Mouse (Mus musculus) liver, embryonic 11.5 days (tissue): ENCODE data around the gene Col13a1. TPM values are rescaled to one million over a fixed set of nuclear protein-coding genes. Genes with fewer than 3 reads are reported as not detected.
A peak's percentile ranks its signal among the peaks of the same experiment; 100 is the strongest.

Source experiments
- ATAC-seq: fragments of 200-750 bp; cut with Nextera tagmentation; replicated peaks from 2 replicates; pipeline ENCODE4 v1.8.0; 2017; ENCODE audit warnings: moderate number of reproducible peaks, mild to moderate bottlenecking, moderate TSS enrichment, moderate library complexity; ENCODE audit not compliant: low FRiP score
- DNase-seq: peaks from one replicate; pipeline ENCODE4 v3.0.0-alpha.2; 2017; ENCODE audit warnings: low spot score
- H3K27ac ChIP-seq: fragments of 300-500 bp; sonication (generic); 2 replicates; pipeline ENCODE4 v1.5.1; 2014; ENCODE audit warnings: mild to moderate bottlenecking, low read depth, low read length, control low read depth
- H3K27me3 ChIP-seq: fragments of 300-500 bp; sonication (generic); replicated peaks from 2 replicates; pipeline ENCODE4 v1.6.1; 2014; ENCODE audit warnings: low read length, mixed read lengths; ENCODE audit not compliant: control insufficient read depth, insufficient read depth
- H3K36me3 ChIP-seq: fragments of 300-500 bp; sonication (generic); 2 replicates; pipeline ENCODE4 v1.6.1; 2014; ENCODE audit warnings: mild to moderate bottlenecking, low read length, moderate library complexity, mixed read lengths; ENCODE audit not compliant: control insufficient read depth, insufficient read depth
- H3K4me1 ChIP-seq: fragments of 300-500 bp; sonication (generic); replicated peaks from 2 replicates; pipeline ENCODE4 v1.6.1; 2014; ENCODE audit warnings: low read length, mixed read lengths; ENCODE audit not compliant: control insufficient read depth, insufficient read depth
- H3K4me2 ChIP-seq: fragments of 300-500 bp; sonication (generic); 2 replicates; pipeline ENCODE4 v1.6.1; 2014; ENCODE audit warnings: mild to moderate bottlenecking, control low read depth, moderate library complexity
- H3K4me3 ChIP-seq: fragments of 300-500 bp; sonication (generic); 2 replicates; pipeline ENCODE4 v1.5.1; 2014; ENCODE audit warnings: low read depth, low read length, control low read depth
- H3K9ac ChIP-seq: fragments of 300-500 bp; sonication (generic); 2 replicates; pipeline ENCODE4 v1.6.1; 2014; ENCODE audit warnings: low read depth, low read length, control low read depth
- H3K9me3 ChIP-seq: fragments of 300-500 bp; sonication (generic); 2 replicates; pipeline ENCODE4 v1.6.1; 2016; ENCODE audit warnings: low read length, inconsistent platforms, mixed read lengths; ENCODE audit not compliant: control insufficient read depth
- WGBS: fragments of 180-500 bp; shearing (Covaris S2); extraction: QIAGEN DNeasy Blood & Tissue Kit; methylation state at CpG from one replicate; pipeline ENCODE4 v1.1.7; 2014; 5-methylcytosine and 5-hydroxymethylcytosine counted together
- polyA plus RNA-seq: library from polyadenylated mRNA; unstranded; fragments of >200 nt; fragmentation: Nextera tagmentation; extraction: Ambion mirVana; gene quantifications from 2 replicates; pipeline ENCODE4 v1.2.1, GENCODE M21; 2014

Gene Col13a1
- 4.0 and 4.6 TPM in 2 replicates for polyA plus RNA-seq

DNA sequence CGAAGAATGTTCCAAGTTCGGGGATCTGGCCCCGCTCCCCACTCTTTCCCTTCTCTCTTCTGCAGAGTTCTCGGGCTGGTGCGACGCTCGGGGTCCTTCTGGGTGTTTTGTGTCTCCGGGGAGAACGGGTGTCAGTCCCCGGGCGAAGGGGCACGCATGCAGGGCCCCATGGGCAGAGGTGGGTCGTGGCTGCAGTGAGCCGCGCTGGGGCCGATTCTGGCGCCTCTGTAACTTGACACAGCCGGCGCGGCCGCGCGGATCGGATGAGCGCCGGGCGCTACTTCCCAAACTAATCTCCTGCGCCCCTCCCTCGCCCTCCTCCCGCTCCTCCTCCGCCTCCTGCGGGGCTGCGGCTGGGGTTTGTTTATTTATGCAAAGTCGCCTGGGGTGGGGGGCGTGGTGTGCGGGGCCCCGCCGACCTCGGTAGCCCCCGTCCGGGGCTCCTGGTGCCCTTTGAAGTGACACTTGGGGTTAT is at the start of gene Col13a1:
Gene Col13a1, minus strand, starts transcription at position 243 of the 475 bp plus-strand sequence.
- DNase-seq, result no peak
- H3K4me3 ChIP-seq, result peak within 1 kb of the TSS; percentile 48
- no peak within 1 kb of the TSS for H3K27ac ChIP-seq
- H3K9me3 ChIP-seq, result no peaks in the 10 kb centered on the region
- H3K27me3 ChIP-seq, result peaks cover 48% of the 10 kb centered on the region
- peaks cover 3% of the 10 kb centered on the region for H3K4me1 ChIP-seq
- peak within 1 kb of the TSS; percentile 22 for H3K9ac ChIP-seq
- WGBS, result under 1% methylated on average over 37 of the region's 41 CpGs
- ATAC-seq, result no peak
- H3K4me2 ChIP-seq, result peak within 1 kb of the TSS; percentile 71
- no peaks in the 10 kb centered on the region for H3K36me3 ChIP-seq

DNA sequence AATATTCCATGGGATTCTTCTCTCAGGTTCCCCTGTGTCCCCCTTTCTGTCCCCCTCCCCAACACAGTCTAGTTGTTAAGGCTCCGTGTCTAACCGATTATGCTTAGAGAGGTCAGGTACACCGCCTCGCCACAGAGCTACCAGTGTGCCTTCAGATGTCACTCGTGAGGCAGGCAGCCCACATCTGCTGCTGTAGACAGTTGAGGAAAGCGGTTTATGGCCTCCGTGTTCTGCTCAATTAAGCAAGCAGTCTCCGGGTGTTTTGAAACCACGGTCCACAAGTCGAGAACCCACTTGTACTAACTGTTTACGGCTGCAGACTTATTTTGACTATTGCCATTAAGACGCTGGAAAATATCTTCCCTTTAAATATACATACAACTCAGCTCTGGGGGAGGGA is 48.8 kb upstream of the Col13a1 start:
- 77% methylated on average over 12 of the region's 12 CpGs for WGBS
- no peak overlapping the region for H3K4me2 ChIP-seq
- no peaks in the 10 kb centered on the region for H3K27me3 ChIP-seq

DNA sequence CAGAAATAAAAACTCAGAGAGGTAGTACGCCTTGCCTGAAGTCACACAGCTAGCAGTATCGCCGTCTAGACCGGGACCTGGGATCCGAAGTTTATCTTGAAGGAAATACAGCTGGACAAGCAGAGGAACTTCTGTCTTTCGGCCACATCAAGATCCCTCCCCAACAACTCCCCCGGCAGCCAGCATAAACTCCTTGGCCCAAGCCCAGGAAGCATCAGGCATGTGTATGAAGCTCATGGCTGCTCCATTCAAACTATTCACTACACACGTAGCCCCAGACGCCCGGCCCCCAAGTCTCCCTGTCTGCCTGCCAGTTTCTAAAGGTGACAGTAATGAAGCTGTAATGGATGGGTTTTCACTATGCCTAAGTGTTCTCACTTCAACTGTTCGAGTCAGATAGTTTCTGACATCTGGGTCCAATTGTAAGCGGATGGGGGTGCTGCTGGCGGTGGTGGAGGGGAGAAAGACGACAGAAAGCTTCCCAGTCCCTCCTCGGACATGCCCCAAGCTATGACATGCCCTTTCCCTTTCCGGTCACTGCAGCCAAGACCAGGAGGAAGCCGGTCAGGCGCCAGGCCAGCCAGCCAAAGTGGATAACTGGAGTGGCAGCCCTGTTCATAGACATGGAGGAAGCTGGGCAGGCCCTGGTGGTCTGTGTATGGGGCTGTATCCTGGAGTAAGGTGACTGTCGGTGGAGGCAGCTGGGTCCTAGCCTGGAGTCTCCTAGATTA is 45.1 kb upstream of the Col13a1 start:
- DNase-seq, result no peak
- Histone ChIP-seq H3K4me3 (no peak overlapping the region), H3K9me3 (no peaks in the 10 kb centered on the region), H3K27ac (no peak overlapping the region), H3K4me1 (no peaks in the 10 kb centered on the region; the same call in 1 of the 2 replicates), H3K27me3 (no peaks in the 10 kb centered on the region), H3K36me3 (no peaks in the 10 kb centered on the region), H3K4me2 (no peak overlapping the region), H3K9ac (no peak overlapping the region)
- no peak for ATAC-seq
- WGBS, result 60% methylated on average over 19 of the region's 19 CpGs

More for the DNA sequence above, 48.8 kb upstream of the Col13a1 start:
- no peaks in the 10 kb centered on the region for H3K9me3 ChIP-seq
- H3K36me3 ChIP-seq, result no peaks in the 10 kb centered on the region
- no peaks in the 10 kb centered on the region for H3K4me1 ChIP-seq
- no peak overlapping the region for H3K9ac ChIP-seq
- no peak overlapping the region for H3K27ac ChIP-seq
- ATAC-seq, result no peak
- no peak for DNase-seq
- H3K4me3 ChIP-seq, result no peak overlapping the region

DNA sequence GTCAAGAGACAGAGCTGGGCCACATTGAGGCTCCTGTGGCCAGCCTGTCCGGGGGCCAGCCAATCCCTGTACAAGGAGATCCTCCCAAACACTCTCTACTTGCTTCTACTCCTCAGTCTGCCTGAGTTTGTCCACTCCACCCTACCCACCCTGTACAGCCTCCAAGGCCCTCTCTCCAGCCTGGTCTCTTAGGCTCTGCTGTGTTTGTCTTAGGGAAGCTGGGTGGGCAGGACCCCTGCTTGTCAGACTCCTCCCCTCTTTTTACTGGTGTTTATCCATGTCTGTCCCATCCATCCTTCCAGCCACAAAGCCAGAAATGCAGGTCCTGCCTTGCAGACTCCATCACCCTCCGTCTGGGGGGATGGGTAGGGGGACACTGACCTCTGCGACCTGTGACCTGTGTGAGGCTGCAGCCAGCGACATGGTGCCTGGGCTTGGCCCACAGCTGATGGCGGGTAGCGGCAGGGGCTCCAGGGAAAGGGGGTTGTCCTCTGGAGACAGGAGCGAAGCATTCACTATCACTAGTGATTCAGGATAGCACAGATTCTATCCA is 41.2 kb upstream of the Col13a1 start:
- H3K27me3 ChIP-seq, result no peaks in the 10 kb centered on the region
- no peak for ATAC-seq
- H3K36me3 ChIP-seq, result no peaks in the 10 kb centered on the region
- DNase-seq, result no peak
- 30% methylated on average over 7 of the region's 7 CpGs for WGBS
- no peak overlapping the region for H3K4me3 ChIP-seq
- H3K27ac ChIP-seq, result no peak overlapping the region
- no peaks in the 10 kb centered on the region for H3K9me3 ChIP-seq
- no peaks in the 10 kb centered on the region; the same call in 1 of the 2 replicates for H3K4me1 ChIP-seq
- no peak overlapping the region for H3K9ac ChIP-seq
- H3K4me2 ChIP-seq, result no peak overlapping the region

DNA sequence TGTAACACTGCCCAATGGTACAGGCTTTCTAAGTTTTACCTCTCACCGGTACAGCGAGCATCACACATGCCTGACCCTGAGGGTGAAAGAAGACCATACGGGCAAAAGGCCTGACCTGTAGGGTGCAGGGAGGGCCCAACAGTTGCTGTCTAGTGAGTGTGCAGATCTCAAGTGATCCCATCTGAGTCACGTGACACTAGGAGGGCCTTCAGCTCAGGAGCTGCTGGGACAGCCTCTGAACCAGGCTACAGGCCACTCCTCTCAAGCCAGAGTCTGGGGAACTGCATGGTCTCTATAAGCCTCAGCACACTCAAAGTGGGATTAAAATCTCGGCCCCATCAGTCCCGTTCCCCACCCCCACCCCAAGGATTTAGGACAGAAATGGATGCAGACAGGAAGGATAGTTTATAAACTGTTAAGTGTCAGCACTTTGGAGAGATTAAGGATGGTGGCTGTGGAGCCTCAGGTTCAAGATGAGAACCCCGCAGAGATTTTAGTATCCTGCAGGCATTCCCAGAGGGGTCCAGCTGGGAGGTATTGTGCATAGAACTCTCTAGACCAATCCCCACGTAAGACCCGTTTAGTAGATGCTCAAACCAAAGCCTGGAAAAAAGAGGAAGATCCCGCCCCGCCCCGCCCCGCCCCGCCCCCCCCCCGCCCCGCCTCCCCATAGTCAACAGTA is 40.6 kb upstream of the Col13a1 start:
- no peaks in the 10 kb centered on the region for H3K36me3 ChIP-seq
- H3K4me1 ChIP-seq, result no peaks in the 10 kb centered on the region; the same call in 1 of the 2 replicates
- no peaks in the 10 kb centered on the region for H3K9me3 ChIP-seq
- H3K4me2 ChIP-seq, result no peak overlapping the region
- WGBS, result 21% methylated on average over 16 of the region's 16 CpGs
- ATAC-seq (no peak), DNase-seq (no peak)
- no peak overlapping the region for H3K4me3 ChIP-seq
- H3K27me3 ChIP-seq, result no peaks in the 10 kb centered on the region
- H3K27ac ChIP-seq, result no peak overlapping the region
- H3K9ac ChIP-seq, result no peak overlapping the region

DNA sequence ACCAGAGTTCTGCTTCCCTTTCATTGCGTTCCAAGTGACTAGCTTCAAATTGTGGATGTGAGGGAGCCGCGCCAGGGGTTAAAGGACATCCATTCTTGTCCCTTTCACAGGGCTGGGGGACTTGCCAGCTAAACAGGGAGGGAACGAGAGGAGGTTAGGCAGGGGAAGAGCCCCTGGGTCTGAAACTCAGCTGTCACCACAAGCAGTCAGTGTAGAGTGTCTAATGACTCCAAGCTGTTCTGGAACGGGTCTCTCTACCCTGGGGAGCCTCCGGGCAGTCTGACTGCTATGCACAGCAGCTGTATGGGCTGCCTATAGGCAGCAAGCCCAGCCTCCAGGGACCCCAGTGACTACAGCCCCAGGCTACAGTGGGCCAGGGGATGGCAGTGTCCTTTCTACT is 38.0 kb upstream of the Col13a1 start:
- no peaks in the 10 kb centered on the region; the same call in 1 of the 2 replicates for H3K4me1 ChIP-seq
- DNase-seq (no peak), ATAC-seq (no peak)
- no peaks in the 10 kb centered on the region for H3K27me3 ChIP-seq
- no peaks in the 10 kb centered on the region for H3K36me3 ChIP-seq
- 69% methylated on average over 6 of the region's 6 CpGs for WGBS
- H3K4me3 ChIP-seq, result no peak overlapping the region
- H3K4me2 ChIP-seq, result no peak overlapping the region
- H3K9me3 ChIP-seq, result no peaks in the 10 kb centered on the region
- H3K27ac ChIP-seq, result no peak overlapping the region
- H3K9ac ChIP-seq, result no peak overlapping the region

DNA sequence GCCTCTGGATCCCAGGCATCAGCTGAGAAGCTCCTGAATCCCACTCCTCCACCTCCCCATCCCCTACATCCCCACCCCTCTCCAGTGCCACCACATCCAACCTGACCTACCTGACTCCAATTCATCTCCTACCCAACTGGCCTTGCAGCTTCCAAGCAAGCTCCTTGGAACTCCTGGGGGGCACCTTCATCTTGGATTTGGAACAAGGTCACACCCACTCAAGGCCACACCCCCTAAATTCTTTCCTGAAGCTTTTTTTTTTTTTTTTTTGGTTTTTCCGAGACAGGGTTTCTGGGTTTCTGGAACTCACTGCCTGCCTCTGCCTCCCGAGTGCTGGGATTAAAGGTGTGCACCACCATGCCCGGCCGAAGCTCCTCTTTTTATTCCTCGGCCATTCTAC is 34.3 kb upstream of the Col13a1 start:
- 76% methylated on average over 5 of the region's 5 CpGs for WGBS
- no peaks in the 10 kb centered on the region for H3K27me3 ChIP-seq
- H3K4me1 ChIP-seq, result no peaks in the 10 kb centered on the region
- no peaks in the 10 kb centered on the region for H3K36me3 ChIP-seq
- H3K9ac ChIP-seq, result no peak overlapping the region
- H3K4me3 ChIP-seq, result no peak overlapping the region
- no peak for DNase-seq
- no peak for ATAC-seq
- no peak overlapping the region for H3K4me2 ChIP-seq
- no peak overlapping the region for H3K27ac ChIP-seq
- H3K9me3 ChIP-seq, result no peaks in the 10 kb centered on the region

DNA sequence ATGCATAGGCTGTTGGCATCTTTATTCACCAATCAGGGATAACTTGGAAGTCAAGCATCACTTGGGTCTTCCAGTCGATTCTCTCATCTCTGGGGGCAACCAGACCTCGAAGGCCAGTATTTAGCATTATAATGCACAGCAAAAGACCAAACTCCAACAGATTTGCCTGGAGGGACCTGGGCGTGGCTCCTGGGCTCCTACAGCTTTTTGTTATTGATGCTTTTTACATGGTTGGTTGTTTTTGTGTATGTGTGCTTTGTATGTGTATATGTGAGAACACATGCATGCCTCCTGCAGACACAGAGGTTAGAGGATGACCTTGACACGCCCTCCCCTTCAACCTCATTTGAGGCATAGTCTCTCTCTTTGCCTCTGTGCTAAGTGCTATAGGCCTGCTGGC is 33.5 kb upstream of the Col13a1 start:
- H3K4me1 ChIP-seq, result no peaks in the 10 kb centered on the region
- no peak for DNase-seq
- no peak for ATAC-seq
- H3K9ac ChIP-seq, result no peak overlapping the region
- H3K36me3 ChIP-seq, result no peaks in the 10 kb centered on the region
- H3K4me3 ChIP-seq, result no peak overlapping the region
- H3K9me3 ChIP-seq, result no peaks in the 10 kb centered on the region
- no peak overlapping the region for H3K27ac ChIP-seq
- WGBS, result 67% methylated on average over 4 of the region's 4 CpGs
- H3K4me2 ChIP-seq, result no peak overlapping the region
- no peaks in the 10 kb centered on the region for H3K27me3 ChIP-seq
